Mouse (Mus musculus) retina, adult 2 months (tissue): ENCODE data around the gene Gm14435.
"Not testable (repeated sequence)": the region's sequence is repeated elsewhere in the genome, so short reads cannot be mapped to it uniquely, and the experiment has no call there.

ENCODE experiments used
- DNase-seq: peaks from one replicate; pipeline ENCODE4 v3.0.0-alpha.2; 2012; ENCODE audit warnings: low read depth, low spot score

The Gm14435 gene

GRCm38 (mm10) chr2:176423294-176423693 lies at the start of gene Gm14435:
TSS of gene Gm14435 (plus strand) at chr2:176423594.
- not testable (repeated sequence) for DNase-seq
